Mouse (Mus musculus): Measurements from ENCODE around the gene Arfip1.
A peak's percentile ranks its signal among the peaks of the same experiment; 100 is the strongest.
"Not testable (repeated sequence)": the region's sequence is repeated elsewhere in the genome, so short reads cannot be mapped to it uniquely, and the experiment has no call there.

Gene Arfip1

DNA sequence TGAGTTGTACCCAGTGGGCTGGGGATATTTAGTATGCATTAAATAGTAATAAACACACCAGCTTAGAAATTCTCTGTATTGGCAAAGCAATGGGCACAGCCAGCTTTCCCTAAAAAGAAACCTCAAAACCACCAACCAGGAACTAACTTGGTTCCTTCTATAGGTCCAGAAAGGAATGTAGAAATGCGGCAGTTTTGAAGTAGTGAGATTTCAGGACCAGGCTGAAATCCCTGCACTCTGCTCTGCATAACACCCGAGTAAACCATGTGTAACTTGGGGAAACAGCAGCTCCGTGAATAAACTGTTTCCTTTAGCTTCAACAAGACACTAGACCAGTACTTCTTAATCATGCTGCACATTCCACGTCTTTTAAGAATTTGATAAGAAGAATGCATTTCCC is 1.7 kb downstream of the Arfip1 start:
- DNase-seq (ENCODE audit: low read depth in 1 of 2, low spot score in 2 of 2): no peak

DNA sequence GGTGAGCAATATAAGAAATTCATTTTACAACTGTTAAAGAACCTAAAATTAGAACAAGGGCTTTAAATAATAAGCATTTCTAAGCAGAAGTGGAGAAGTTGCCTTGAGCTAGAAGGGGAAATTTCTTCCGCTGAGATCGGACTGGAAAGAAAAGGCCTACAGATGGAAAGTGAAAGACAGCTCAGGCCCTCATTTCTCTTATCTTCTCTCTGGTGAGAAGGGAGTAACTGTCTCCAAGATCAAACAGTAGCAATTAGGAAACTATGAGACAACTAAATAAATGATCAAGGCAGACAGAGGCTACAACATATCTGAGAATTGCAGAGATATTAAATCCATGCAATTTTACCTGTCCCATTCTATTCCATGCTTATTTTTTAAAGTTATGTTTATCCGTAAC is 11.9 kb downstream of the Arfip1 start:
- DNase-seq (ENCODE audit: low read depth in 1 of 2, low spot score in 2 of 2): no peak

DNA sequence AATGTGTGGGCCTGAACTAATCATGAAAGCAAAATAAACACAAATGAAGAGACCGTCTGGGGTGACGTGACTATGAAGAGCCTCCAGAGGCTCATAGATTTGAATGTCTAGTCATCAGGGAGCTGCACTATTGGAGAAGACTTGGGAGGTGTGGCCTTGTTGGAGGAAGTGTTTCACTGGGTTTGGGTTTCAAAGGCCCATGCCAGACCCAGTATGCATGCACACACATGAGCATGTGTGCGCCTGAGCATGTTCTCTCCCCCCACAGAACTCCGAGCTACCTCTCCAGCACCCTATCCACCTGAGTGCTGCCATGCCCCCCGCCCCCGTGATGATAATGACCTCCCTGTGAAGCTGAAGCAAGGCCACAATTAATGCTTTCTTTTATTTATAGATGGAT is 12.8 kb downstream of the Arfip1 start:
- no peak for DNase-seq (ENCODE audit: low read depth in 1 of 2, low spot score in 2 of 2)

DNA sequence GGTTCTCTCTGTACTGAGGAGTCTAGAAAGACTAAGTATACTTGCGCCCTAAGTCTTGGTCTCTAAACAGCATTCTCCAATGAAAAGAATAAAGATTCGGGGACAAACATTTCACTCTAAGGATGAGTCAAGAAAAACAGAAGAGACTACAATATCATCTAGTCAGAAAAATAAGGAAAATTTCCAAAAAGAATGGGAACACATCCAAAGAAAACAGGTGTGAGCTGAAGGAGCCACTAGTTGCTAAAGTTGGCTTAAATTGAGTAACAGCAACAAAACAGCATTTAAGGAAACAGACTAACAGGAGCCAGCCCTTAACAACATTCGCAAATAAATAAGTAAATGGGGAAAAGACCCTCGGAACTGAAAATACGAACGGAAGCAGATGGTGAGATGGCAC is 13.9 kb downstream of the Arfip1 start:
- no peak for DNase-seq (ENCODE audit: low read depth in 1 of 2, low spot score in 2 of 2)

DNA sequence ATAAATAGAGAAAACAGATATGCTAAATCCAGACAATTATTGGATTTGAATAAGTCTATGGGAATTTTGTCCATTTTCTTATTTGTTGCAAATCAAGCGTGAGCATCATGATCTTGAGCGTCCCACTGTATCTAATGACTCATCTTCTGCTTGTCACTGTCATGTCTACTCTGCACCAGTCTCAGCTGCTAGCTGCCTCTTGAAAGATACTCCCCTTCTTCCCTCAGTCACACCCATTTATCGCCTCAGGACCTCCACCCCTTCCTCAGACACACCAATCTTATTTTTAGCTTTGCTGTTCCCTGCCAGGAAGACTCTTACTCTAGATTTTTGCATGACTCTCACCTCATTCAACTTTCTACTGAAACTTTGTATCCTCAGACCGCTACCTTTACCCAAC is 19.0 kb downstream of the Arfip1 start:
- DNase-seq (ENCODE audit: low read depth in 1 of 2, low spot score in 2 of 2): no peak

DNA sequence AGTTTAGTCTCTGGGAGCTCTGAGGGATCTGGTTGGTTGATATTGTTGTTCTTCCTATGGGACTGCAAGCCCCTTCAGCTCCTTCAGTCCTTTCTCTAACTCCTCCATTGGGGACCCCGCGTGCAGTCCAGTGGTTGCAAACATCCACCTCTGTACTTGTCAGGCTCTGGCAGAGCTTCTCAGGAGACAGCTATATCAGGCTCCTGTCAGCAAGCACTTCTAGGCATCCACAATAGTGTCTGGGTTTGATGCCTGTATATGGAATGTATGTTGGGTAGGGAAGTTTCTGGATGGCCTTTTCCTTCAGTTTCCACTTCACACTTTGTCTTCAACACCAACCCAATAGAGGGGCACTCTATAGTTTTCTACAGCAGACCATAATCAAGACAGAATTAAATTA is 19.5 kb downstream of the Arfip1 start:
- DNase-seq (ENCODE audit: low read depth in 1 of 2, low spot score in 2 of 2): not testable (repeated sequence)

DNA sequence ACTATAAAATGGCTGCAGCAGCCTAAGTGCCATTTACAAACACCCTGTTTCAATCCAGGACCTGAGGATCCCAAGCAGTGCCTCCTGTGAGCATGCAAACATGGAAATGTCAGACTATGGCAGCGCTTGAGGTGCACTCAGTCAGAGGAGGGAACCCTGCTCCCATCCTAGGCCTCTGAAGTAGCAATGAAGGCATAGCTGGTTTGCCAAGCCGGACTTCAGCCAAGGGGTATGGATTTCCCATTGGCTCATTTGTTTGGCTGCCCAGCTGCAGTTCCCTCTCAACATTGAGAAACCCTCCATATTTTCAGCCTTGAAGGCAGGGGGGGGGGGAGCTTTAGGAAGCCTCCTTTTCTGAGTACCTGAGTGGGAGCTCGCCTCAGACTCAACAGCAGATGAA is 24.1 kb downstream of the Arfip1 start:
- DNase-seq (ENCODE audit: low read depth in 1 of 2, low spot score in 2 of 2): no peak

DNA sequence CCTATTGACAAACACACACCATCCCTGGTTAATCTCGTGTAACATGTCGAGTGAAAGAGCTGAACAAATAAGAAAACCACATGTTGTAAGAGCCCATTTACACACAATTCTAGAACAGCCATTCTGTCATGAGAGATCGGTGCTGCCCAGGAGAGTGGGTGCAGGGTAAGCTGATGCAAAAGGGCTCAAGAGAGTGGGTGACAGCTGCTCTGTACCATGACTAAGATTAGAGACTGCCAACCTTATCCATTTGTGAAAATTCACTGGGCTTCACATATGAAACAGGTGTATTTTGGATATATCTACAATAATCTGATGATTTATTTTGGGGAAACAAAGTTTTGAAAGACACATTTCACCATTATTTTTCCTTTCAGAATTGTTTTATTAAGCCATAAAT is 26.6 kb downstream of the Arfip1 start:
- DNase-seq (ENCODE audit: low read depth in 1 of 2, low spot score in 2 of 2): no peak

DNA sequence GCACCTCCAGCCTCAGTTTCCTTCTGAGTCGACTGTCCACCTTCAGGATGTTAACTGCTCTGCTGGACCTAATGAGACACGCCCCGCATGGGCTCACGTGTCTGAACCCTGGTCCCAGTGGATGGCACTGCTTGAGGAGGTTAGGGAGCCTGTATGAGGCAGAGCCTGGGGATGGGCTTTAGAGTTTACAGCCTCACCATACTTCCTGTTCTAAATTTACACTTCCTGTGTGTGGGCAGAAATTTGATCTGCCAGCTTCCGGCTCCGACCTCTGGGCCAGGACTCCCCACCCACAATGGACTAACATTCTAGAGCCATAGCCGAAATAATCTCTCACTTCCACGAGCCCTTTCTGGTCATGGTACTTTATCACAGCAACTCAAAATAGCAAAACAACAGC is 35.2 kb downstream of the Arfip1 start:
- DNase-seq (ENCODE audit: low read depth in 1 of 2, low spot score in 2 of 2): no peak

DNA sequence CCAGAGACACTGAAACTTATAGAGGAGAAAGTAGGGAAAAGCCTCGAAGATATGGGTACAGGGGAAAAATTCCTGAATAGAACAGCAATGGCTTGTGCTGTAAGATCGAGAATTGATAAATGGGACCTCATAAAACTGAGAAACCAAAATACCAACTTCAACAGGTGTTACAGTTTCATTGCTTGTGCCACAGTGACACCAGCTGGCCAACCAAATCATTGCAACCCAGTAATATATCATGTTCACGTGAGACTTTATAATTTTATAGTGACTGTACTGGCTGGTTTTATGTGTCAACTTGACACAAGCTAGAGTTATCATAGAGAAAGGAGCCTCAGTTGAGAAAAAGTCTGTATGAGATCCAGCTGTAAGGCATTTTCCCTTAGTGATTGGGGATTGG is 40.0 kb downstream of the Arfip1 start:
- peak in 1 of 2 experiments; percentile 16 for DNase-seq (ENCODE audit: low read depth in 1 of 2, low spot score in 2 of 2)

DNA sequence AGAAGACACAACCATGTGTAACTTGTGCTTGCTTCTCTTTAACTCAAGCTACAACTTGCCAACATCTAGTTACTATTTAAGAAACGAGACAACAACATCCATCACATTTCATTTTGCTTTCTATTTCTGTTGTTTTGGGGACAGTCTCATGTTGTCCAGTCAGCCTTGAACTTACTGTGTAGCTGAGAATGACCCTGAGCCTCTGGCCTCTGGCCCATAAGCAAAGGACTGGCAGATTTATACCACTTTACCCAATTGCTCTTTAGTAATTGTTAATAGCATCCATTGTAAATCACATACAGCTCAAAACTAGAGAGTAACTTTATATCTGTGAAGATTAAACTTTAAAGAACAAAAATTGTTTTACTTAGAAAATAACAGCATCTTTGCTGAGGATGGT is 40.5 kb downstream of the Arfip1 start:
- DNase-seq (ENCODE audit: low read depth in 1 of 2, low spot score in 2 of 2): no peak

DNA sequence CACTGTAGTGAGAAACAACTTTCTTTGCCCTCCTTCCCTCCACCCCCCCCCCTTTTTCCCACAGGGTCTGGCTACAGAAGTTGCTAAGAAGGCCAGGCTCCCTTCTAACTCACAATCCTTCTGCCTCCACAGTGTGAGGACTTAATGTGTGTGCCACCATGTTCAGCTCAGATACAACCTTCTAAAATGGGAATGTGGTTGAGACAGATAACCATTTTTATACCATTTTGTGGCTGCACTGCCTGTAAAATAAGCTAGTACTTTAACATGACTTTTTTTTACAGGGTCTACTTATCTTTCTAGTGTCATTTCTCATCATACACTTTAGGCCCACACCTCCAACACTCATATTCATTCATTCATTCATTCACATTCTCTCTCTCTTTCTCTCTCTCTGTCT is 41.8 kb downstream of the Arfip1 start:
- DNase-seq (ENCODE audit: low read depth in 1 of 2, low spot score in 2 of 2): no peak

DNA sequence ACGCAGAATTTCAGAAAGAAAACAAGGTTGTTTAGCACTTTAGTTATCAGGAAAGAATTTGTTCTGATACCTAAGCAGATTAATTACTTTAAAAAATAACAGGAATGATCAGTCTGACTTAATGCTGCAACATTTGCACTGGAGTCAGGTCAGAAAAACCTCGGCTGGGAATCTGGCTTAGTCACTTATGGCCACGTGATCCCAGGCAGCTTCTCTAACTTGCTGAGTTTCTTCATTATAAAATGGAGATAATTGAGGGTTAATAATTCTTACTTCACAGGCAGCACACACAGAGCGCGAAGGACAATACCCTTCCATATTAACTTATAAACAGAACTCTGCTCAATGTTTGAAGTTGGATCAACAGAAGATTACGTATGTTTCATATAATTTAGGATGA is 45.4 kb downstream of the Arfip1 start:
- DNase-seq (ENCODE audit: low read depth in 1 of 2, low spot score in 2 of 2): no peak

DNA sequence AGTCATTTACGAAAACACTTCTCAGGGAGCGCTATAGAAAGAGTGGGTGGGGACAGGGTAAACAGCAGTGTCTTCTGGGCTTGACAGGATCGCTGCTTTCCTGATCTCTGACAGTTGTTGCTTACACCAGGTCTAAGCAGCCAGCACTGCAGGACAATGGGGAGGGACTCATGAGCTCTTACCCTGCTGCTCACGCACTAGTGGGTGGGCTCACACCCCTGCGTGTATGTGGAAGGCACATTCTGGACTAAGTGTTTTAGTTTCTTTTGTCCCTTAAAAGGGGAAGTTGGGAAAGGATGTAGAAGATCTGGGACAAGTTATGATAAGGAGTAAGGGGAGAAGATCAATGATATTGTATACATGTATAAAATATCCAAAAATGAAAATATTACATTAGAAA is 49.2 kb downstream of the Arfip1 start:
- DNase-seq (ENCODE audit: low read depth in 1 of 2, low spot score in 2 of 2): no peak

DNA sequence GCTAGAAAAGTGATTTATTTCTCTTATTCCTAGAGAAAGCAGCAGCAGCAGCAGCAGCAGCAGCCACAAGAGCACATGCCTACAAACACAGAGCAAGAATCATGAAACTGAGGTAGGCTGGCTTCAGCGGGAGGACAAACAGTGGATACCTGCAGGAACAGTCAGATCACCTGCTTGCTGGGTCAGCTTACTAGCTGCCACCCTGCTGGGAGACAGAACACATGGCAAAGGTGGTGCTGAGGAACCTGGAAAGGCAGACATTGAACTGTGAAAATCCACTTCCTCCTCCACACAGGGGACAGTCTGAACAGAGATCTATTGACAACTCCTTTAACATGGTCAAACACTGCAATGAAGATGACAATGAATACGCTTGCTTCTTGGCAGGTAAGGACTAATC is 53.4 kb downstream of the Arfip1 start:
- DNase-seq (ENCODE audit: low read depth in 1 of 2, low spot score in 2 of 2): no peak

DNA sequence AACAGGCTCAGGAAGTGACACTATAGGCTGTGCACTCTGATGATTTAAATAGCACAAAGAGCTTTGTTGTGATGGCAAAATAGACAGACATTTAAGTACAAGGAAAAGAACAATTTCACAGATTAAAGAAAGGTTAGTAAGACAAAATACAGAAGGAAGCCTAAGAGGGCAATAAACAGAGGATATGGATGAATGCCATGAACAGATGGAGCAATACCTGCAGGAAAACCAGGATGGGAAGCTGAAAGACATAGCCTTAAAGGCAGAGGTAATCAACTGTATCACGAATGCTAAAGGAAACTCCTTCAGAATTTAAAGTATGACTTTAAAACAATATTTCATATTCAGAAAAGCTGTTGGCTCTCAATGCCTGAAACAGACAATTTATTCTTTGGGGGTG is 57.5 kb downstream of the Arfip1 start:
- no peak for DNase-seq (ENCODE audit: low read depth in 1 of 2, low spot score in 2 of 2)

DNA sequence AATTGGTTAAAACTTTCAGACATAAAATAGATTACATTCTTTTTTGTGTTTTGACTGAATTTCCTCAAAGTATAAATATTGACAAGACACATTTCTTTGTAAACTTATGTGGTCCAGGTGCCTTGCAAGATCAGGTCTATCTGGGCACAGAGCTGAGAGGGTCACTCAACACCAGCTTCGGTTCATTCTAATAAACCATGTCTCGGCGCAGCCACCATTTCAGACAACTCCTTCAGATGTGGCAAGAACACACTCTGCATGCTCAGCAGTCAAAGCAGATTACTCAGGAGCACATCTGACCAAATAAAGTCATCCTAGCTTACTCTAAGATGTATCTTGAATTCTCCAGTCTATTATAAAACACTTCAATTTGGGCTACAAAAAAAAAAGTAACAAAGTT is 66.3 kb downstream of the Arfip1 start:
- DNase-seq (ENCODE audit: low read depth in 1 of 2, low spot score in 2 of 2): no peak

DNA sequence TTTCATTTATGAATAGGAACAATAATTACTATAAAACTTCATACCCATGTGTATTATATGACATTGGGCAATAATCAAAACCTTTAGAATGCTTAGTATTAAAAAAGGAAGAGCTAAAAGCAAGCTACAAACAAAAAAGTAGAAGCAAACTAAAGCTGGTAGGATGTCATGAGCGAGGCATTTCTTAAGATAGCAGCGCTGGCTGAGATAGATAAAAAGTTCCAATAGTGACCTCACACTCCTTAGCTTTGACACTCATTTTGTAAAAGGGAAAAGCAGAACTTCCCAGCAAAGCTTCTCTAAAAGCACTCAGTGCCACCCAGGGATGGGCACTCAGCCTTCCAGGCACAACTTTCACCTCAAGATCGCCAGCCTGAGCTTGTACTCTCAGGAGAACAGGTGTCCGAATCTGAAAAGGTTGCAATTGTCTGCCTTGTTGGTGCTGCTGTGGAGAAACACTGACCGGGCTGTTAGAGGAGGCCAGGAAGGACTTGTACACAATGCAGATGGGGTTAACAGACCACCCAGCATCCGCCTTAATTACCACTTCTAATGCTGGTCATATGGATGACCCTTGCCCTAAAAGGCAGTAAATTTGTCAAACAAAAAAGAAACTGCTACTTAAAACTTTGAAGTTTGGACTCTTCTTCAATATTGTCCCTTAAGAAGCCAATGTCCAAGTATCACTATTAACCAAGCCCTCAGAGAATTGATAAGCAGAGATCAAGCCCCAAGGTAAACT is 69.5 kb downstream of the Arfip1 start:
- no peak for DNase-seq (ENCODE audit: low read depth in 1 of 2, low spot score in 2 of 2)

DNA sequence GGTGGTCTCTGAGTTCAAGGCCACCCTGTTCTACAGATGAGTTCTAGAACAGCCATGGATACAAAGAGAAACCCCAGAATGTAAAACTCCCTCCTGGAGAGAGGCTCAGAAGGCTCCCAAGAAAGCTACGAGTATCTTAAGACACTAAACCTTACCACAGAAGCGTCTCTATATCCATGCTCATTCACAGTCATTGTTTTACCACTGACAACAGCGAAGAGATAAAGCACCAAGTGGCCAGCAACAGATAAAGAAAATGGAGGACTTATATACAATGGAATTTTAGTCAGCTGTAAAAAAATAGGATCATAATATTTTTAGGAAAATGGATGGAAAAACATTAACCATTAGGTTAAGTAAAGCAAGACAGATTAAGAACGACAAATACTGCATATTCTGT is 77.2 kb downstream of the Arfip1 start:
- no peak for DNase-seq (ENCODE audit: low read depth in 1 of 2, low spot score in 2 of 2)

DNA sequence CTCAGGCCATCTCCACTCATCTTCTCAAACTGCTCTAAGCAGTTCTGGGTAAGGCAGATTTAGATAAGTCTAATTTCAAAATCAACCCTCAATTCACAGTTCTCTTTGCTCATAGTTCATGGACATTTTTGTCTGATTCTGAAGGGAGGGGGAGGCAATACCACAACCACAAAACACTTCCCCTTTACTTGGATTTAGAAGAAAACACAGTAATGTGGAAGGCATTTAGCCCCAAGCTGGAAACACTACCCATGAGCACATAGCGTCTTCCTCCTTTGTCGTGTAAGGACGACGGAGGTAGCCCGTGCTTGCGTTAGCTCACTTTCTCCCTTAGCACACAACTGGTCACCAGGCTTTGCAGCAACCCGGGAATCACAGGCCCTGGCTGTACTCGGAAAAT is 78.1 kb downstream of the Arfip1 start:
- DNase-seq (ENCODE audit: low read depth in 1 of 2, low spot score in 2 of 2): peak in 1 of 2 experiments; percentile 27

DNA sequence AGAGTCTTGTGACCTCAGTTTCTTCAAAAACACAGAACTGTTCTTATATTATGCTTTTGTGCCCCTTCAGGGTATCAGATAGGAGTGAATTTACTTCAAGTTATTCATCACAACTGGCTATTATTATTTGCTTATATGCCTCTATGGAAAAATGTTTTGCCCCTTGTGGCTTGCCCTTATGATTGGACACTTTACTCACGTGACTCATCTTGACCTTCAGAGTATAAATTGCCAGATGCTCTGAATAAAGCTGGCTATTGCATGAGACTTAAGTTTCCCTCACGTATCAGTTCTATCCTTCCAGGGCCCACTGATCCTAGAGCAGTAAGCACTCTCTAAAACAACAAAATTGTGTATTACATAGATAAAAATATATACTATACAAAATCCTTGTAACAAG is 80.3 kb downstream of the Arfip1 start:
- no peak for DNase-seq (ENCODE audit: low read depth in 1 of 2, low spot score in 2 of 2)

DNA sequence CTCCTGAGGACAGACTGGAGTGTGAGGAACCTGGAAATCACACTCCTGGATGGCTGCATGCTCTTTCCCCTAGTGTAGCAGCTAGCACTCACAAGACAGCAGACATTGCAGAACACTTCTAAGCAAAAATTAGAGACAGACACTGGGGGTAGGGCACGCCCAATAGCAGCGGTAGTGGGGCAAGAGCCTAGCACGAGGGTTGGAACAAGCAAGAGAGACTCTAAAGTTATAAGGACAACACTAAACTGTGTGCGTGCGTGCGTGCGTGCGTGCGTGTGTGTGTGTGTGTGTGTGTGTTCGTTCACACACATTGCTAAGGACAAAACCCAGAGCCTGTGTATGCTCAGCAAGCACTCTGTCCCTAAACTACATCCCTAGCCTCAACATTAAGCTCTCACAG is 81.9 kb downstream of the Arfip1 start:
- DNase-seq (ENCODE audit: low read depth in 1 of 2, low spot score in 2 of 2): no peak

DNA sequence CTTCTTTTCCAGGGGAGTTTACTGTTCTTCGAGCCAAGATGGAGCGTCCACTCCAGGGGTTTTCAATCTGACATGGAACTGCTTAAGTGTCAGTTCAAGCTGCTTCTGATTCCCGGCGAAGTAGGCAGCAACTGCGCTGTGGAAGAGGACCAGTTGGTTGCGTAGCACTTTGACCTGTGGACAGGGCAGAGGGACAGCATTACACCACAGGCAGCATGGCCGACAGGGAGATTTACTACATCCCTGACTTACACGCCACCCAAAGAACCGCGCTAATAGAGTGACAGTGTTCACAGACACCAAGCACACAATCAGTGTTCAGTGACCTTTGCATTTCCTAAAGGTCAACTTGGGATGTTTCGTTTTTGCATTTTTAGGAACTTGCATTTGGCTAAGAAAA is 84.7 kb downstream of the Arfip1 start:
- DNase-seq (ENCODE audit: low read depth in 1 of 2, low spot score in 2 of 2): no peak

DNA sequence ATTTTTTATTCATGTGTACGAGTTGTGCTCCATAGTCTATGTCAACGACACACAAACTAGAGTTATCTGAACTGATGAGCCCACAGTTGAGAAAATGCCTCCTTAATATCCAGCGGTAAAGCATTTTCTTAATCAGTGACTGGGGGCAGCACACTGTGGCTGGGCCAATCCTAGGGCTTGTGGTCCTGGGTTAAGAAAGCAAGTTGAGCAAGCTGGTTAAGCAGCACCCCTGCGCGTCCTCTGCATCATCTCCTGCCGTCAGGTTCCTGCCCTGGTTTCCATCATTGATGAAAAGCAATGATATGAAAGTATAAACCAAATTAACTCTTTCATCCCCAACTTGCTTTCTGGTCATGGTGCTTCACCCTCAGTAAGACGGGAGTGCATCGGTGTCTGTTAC is 89.8 kb downstream of the Arfip1 start:
- no peak for DNase-seq (ENCODE audit: low read depth in 1 of 2, low spot score in 2 of 2)
